Mouse (Mus musculus) forebrain, embryonic 15.5 days (tissue): ENCODE measurements around the gene Csnk2b. TPM values are rescaled to one million over a fixed set of nuclear protein-coding genes. Genes with fewer than 3 reads are reported as not detected.

Source experiments
- ATAC-seq: fragments of 200-750 bp; cut with Nextera tagmentation; replicated peaks from 2 replicates; pipeline ENCODE4 v1.8.0; 2017; ENCODE audit warnings: mild to moderate bottlenecking, moderate TSS enrichment, moderate library complexity
- H3K27ac ChIP-seq: fragments of 300-500 bp; sonication (generic); replicated peaks from 2 replicates; pipeline ENCODE4 v1.5.1; 2015; ENCODE audit warnings: mild to moderate bottlenecking, inconsistent platforms
- H3K27me3 ChIP-seq: fragments of 300-500 bp; sonication (generic); 2 replicates; pipeline ENCODE4 v1.6.1; 2015; ENCODE audit warnings: inconsistent platforms
- H3K36me3 ChIP-seq: fragments of 300-500 bp; sonication (generic); 2 replicates; pipeline ENCODE4 v1.6.1; 2015; ENCODE audit warnings: mild to moderate bottlenecking, inconsistent platforms
- H3K4me1 ChIP-seq: fragments of 300-500 bp; sonication (generic); 2 replicates; pipeline ENCODE4 v1.6.1; 2015; ENCODE audit warnings: inconsistent platforms
- H3K4me2 ChIP-seq: fragments of 300-500 bp; sonication (generic); replicated peaks from 2 replicates; pipeline ENCODE4 v1.6.1; 2015; ENCODE audit warnings: mild to moderate bottlenecking, inconsistent platforms
- H3K4me3 ChIP-seq: fragments of 300-500 bp; sonication (generic); 2 replicates; pipeline ENCODE4 v1.5.1; 2015; ENCODE audit warnings: mild to moderate bottlenecking, inconsistent platforms
- H3K9ac ChIP-seq: fragments of 300-500 bp; sonication (generic); replicated peaks from 2 replicates; pipeline ENCODE4 v1.6.1; 2015; ENCODE audit warnings: mild to moderate bottlenecking, inconsistent platforms
- H3K9me3 ChIP-seq: fragments of 300-500 bp; sonication (generic); 2 replicates; pipeline ENCODE4 v1.6.1; 2016; ENCODE audit warnings: inconsistent platforms
- WGBS: fragments of 180-500 bp; shearing (Covaris S2); methylation state at CpG from one replicate; pipeline ENCODE4 v1.1.7; 2015; ENCODE audit warnings: mixed read lengths; 5-methylcytosine and 5-hydroxymethylcytosine counted together
- polyA plus RNA-seq: library from polyadenylated mRNA; unstranded; fragments of >200 nt; fragmentation: Nextera tagmentation; extraction: Ambion mirVana; gene quantifications from 2 replicates; pipeline ENCODE4 v1.2.1, GENCODE M21; 2015

The Csnk2b gene
- 307 and 309 TPM in 2 replicates for polyA plus RNA-seq

GRCm38 (mm10) chr17:35121871-35122303 lies at the start of gene Csnk2b:
Gene Csnk2b, minus strand, starts transcription at chr17:35122053.
- H3K4me1 ChIP-seq: peaks cover 40% of the 10 kb centered on the region
- H3K4me2 ChIP-seq: peak within 1 kb of the TSS; percentile 93
- H3K4me3 ChIP-seq: peak within 1 kb of the TSS; percentile 94
- H3K9me3 ChIP-seq: no peaks in the 10 kb centered on the region
- H3K36me3 ChIP-seq: peaks cover 32% of the 10 kb centered on the region
- peak within 1 kb of the TSS; percentile 98 for H3K9ac ChIP-seq
- WGBS: under 1% methylated on average over 19 of the region's 19 CpGs
- ATAC-seq: peak; percentile 24; the same call in 1 of the 2 replicates
- no peaks in the 10 kb centered on the region for H3K27me3 ChIP-seq
- peak within 1 kb of the TSS; percentile 94 for H3K27ac ChIP-seq

GRCm38 (mm10) chr17:35168541-35169207 lies 46.8 kb upstream of the Csnk2b start:
- Histone ChIP-seq H3K4me3 (no peak overlapping the region), H3K36me3 (no peaks in the 10 kb centered on the region), H3K9me3 (no peaks in the 10 kb centered on the region), H3K4me1 (peaks cover 10% of the 10 kb centered on the region), H3K27me3 (no peaks in the 10 kb centered on the region), H3K27ac (peak overlapping the region; percentile 64), H3K4me2 (no peak overlapping the region), H3K9ac (no peak overlapping the region)
- 20% methylated on average over 4 of the region's 4 CpGs for WGBS
- ATAC-seq: no peak

GRCm38 (mm10) chr17:35167794-35168193 lies 45.9 kb upstream of the Csnk2b start:
- no peak for ATAC-seq
- H3K27me3 ChIP-seq: no peaks in the 10 kb centered on the region
- no peaks in the 10 kb centered on the region for H3K36me3 ChIP-seq
- H3K4me3 ChIP-seq: no peak overlapping the region
- H3K27ac ChIP-seq: no peak overlapping the region
- no peak overlapping the region for H3K4me2 ChIP-seq
- H3K9me3 ChIP-seq: no peaks in the 10 kb centered on the region
- H3K9ac ChIP-seq: no peak overlapping the region
- 89% methylated on average over 7 of the region's 7 CpGs for WGBS
- peaks cover 18% of the 10 kb centered on the region for H3K4me1 ChIP-seq

GRCm38 (mm10) chr17:35166352-35167035 lies 44.6 kb upstream of the Csnk2b start:
- Histone ChIP-seq H3K9me3 (no peaks in the 10 kb centered on the region), H3K9ac (peak overlapping the region; percentile 57; the same call in 1 of the 2 replicates), H3K27ac (peak overlapping the region; percentile 99), H3K4me2 (peak overlapping the region; percentile 95), H3K4me1 (peaks cover 31% of the 10 kb centered on the region), H3K27me3 (no peaks in the 10 kb centered on the region), H3K36me3 (peaks cover 5% of the 10 kb centered on the region), H3K4me3 (peak overlapping the region; percentile 96)
- no peak for ATAC-seq
- WGBS: 74% methylated on average over 8 of the region's 8 CpGs

GRCm38 (mm10) chr17:35165451-35166155 lies 43.8 kb upstream of the Csnk2b start:
- H3K4me3 ChIP-seq: peak overlapping the region; percentile 96
- peak overlapping the region; percentile 57 for H3K9ac ChIP-seq
- peak; percentile 88 for ATAC-seq
- 20% methylated on average over 12 of the region's 12 CpGs for WGBS
- H3K36me3 ChIP-seq: peaks cover 14% of the 10 kb centered on the region
- H3K27me3 ChIP-seq: no peaks in the 10 kb centered on the region
- H3K4me2 ChIP-seq: peak overlapping the region; percentile 95
- peak overlapping the region; percentile 99 for H3K27ac ChIP-seq
- no peaks in the 10 kb centered on the region for H3K9me3 ChIP-seq
- peaks cover 37% of the 10 kb centered on the region for H3K4me1 ChIP-seq

GRCm38 (mm10) chr17:35164568-35165450 lies 43.0 kb upstream of the Csnk2b start, which contains the start of gene Prrc2a:
Gene Prrc2a, minus strand, starts transcription at chr17:35164897.
- ATAC-seq: peak; percentile 94
- Histone ChIP-seq H3K4me1 (peaks cover 37% of the 10 kb centered on the region), H3K27ac (peak within 1 kb of the TSS; percentile 99), H3K9me3 (no peaks in the 10 kb centered on the region), H3K4me3 (peak within 1 kb of the TSS; percentile 96), H3K9ac (peak within 1 kb of the TSS; percentile 99), H3K4me2 (peak within 1 kb of the TSS; percentile 95), H3K36me3 (peaks cover 22% of the 10 kb centered on the region), H3K27me3 (no peaks in the 10 kb centered on the region)
- WGBS: under 1% methylated on average over 63 of the region's 89 CpGs

GRCm38 (mm10) chr17:35164218-35164567 lies 42.3 kb upstream of the Csnk2b start:
- Histone ChIP-seq H3K4me2 (peak overlapping the region; percentile 95), H3K27me3 (no peaks in the 10 kb centered on the region), H3K9ac (peak overlapping the region; percentile 99), H3K27ac (peak overlapping the region; percentile 99), H3K4me1 (peaks cover 37% of the 10 kb centered on the region), H3K4me3 (peak overlapping the region; percentile 96), H3K9me3 (no peaks in the 10 kb centered on the region), H3K36me3 (peaks cover 28% of the 10 kb centered on the region)
- under 1% methylated on average over 28 of the region's 28 CpGs for WGBS
- ATAC-seq: no peak

- WGBS: 12% methylated on average over 8 of the region's 8 CpGs
- Histone ChIP-seq H3K9me3 (no peaks in the 10 kb centered on the region), H3K4me2 (peak overlapping the region; percentile 95), H3K9ac (peak overlapping the region; percentile 99), H3K4me3 (peak overlapping the region; percentile 96), H3K36me3 (peaks cover 35% of the 10 kb centered on the region), H3K27me3 (no peaks in the 10 kb centered on the region), H3K4me1 (peaks cover 37% of the 10 kb centered on the region), H3K27ac (peak overlapping the region; percentile 99)
- no peak for ATAC-seq
These were observed 41.7 kb upstream of the Csnk2b start for GRCm38 (mm10) chr17:35163326-35164081.

GRCm38 (mm10) chr17:35162730-35163129 lies 40.9 kb upstream of the Csnk2b start:
- 39% methylated on average over 12 of the region's 12 CpGs for WGBS
- no peak for ATAC-seq
- H3K4me2 ChIP-seq: peak overlapping the region; percentile 95
- H3K36me3 ChIP-seq: peaks cover 43% of the 10 kb centered on the region
- H3K9me3 ChIP-seq: no peaks in the 10 kb centered on the region
- peak overlapping the region; percentile 96 for H3K4me3 ChIP-seq
- peak overlapping the region; percentile 99 for H3K9ac ChIP-seq
- H3K27ac ChIP-seq: 0 out of 2 replicates have a peak overlapping the region, but pooled peaks have one; percentile 99
- peaks cover 37% of the 10 kb centered on the region for H3K4me1 ChIP-seq
- H3K27me3 ChIP-seq: no peaks in the 10 kb centered on the region

GRCm38 (mm10) chr17:35162121-35162520 lies 40.3 kb upstream of the Csnk2b start:
- Histone ChIP-seq H3K4me3 (peak overlapping the region; percentile 96), H3K9me3 (no peaks in the 10 kb centered on the region), H3K36me3 (peaks cover 49% of the 10 kb centered on the region), H3K27me3 (no peaks in the 10 kb centered on the region), H3K9ac (peak overlapping the region; percentile 99), H3K4me1 (peaks cover 37% of the 10 kb centered on the region), H3K4me2 (peak overlapping the region; percentile 95), H3K27ac (no peak overlapping the region)
- 69% methylated on average over 14 of the region's 14 CpGs for WGBS
- no peak for ATAC-seq

- H3K4me1 ChIP-seq: peaks cover 36% of the 10 kb centered on the region
- H3K27ac ChIP-seq: no peak overlapping the region
- H3K27me3 ChIP-seq: no peaks in the 10 kb centered on the region
- H3K4me2 ChIP-seq: no peak overlapping the region
- H3K9me3 ChIP-seq: no peaks in the 10 kb centered on the region
- no peak overlapping the region; the same call in 1 of the 2 replicates for H3K4me3 ChIP-seq
- H3K9ac ChIP-seq: no peak overlapping the region
- peaks cover 56% of the 10 kb centered on the region for H3K36me3 ChIP-seq
- 86% methylated on average over 11 of the region's 11 CpGs for WGBS
- no peak for ATAC-seq
These were observed 39.6 kb upstream of the Csnk2b start for GRCm38 (mm10) chr17:35161421-35161820.
